Mouse (Mus musculus): ENCODE results near the gene Acads. TPM values are rescaled to one million over a fixed set of nuclear protein-coding genes. Genes with fewer than 3 reads are reported as not detected.

The Acads gene
- polyA plus RNA-seq, 1 experiment from 2014 or later, result 16.0 TPM

DNA sequence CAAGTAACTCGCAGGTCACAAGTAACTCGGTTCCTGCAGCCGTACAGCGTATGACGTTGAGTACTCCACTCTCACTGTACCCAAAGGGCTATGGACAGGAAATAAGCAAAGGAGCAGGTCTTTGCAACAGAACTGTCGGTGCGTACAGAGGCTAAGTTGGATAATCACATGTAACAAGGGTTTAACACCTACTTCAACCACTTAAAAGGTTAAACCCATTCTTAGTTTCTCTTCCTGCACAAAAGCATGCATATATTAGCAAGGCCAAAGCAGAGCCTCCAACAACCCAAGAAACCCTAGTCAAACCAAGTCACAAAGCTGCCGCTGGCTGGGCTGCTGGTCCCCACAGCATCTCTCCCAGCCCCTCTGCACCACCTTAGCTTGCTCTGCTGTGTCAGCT lies 13.3 kb upstream of the Acads start:
- H3K27me3 ChIP-seq (replicated peaks), result no peaks in the 10 kb centered on the region
- H3K27ac ChIP-seq, result no peak overlapping the region
- H3K4me1 ChIP-seq, result peaks cover 21% of the 10 kb centered on the region
- no peaks in the 10 kb centered on the region for H3K9me3 ChIP-seq
- peak overlapping the region; percentile 92 for H3K4me2 ChIP-seq
- no peak overlapping the region for H3K4me3 ChIP-seq
- WGBS, result 87% methylated on average over 8 of the region's 8 CpGs
- H3K36me3 ChIP-seq (replicated peaks), result no peaks in the 10 kb centered on the region; the same call in 1 of the 2 replicates
- no peak overlapping the region for H3K9ac ChIP-seq
- no peak for ATAC-seq (replicated peaks)

DNA sequence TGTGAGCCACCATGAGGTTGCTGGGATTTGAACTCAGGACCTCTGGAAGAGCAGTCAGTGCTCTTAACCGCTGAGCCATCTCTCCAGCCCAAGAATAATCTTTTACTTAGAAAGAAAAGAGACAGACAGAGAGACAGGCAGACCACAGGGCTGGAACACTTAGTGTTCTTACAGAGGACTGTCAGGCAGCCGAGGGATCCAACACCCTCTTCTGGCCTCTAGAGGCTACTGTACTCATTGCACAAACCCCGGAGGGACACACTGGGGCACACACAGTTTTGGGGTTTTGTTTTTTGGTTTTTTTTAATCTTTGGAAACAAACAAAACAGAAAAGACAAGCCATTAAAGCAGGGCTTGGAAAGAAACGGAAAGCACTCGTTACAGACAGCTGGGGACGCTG lies 10.2 kb upstream of the Acads start:
- Histone ChIP-seq H3K36me3 (replicated peaks) (peaks cover 7% of the 10 kb centered on the region), H3K4me2 (no peak overlapping the region), H3K9me3 (no peaks in the 10 kb centered on the region), H3K27ac (no peak overlapping the region), H3K27me3 (replicated peaks) (no peaks in the 10 kb centered on the region), H3K9ac (no peak overlapping the region), H3K4me1 (peaks cover 30% of the 10 kb centered on the region), H3K4me3 (no peak overlapping the region)
- no peak for ATAC-seq (replicated peaks)
- WGBS, result 91% methylated on average over 6 of the region's 6 CpGs

GRCm38 (mm10) chr5:115127421-115128179 lies 8.5 kb upstream of the Acads start:
- 92% methylated on average over 22 of the region's 22 CpGs for WGBS
- Histone ChIP-seq H3K9ac (no peak overlapping the region), H3K36me3 (replicated peaks) (peaks cover 7% of the 10 kb centered on the region), H3K9me3 (no peaks in the 10 kb centered on the region), H3K4me2 (no peak overlapping the region), H3K27me3 (replicated peaks) (no peaks in the 10 kb centered on the region), H3K4me1 (peaks cover 13% of the 10 kb centered on the region), H3K27ac (no peak overlapping the region), H3K4me3 (no peak overlapping the region)
- no peak for ATAC-seq (replicated peaks)

- H3K4me3 ChIP-seq, result no peak overlapping the region
- H3K9ac ChIP-seq, result no peak overlapping the region
- H3K4me2 ChIP-seq, result no peak overlapping the region
- H3K27ac ChIP-seq, result no peak overlapping the region
- no peaks in the 10 kb centered on the region for H3K9me3 ChIP-seq
- peaks cover 7% of the 10 kb centered on the region for H3K36me3 ChIP-seq (replicated peaks)
- no peaks in the 10 kb centered on the region for H3K27me3 ChIP-seq (replicated peaks)
- WGBS, result 85% methylated on average over 24 of the region's 28 CpGs
- ATAC-seq (replicated peaks), result no peak
- H3K4me1 ChIP-seq, result peaks cover 9% of the 10 kb centered on the region; the same call in 1 of the 2 replicates
Observed at GRCm38 (mm10) chr5:115126578-115127312, 7.6 kb upstream of the Acads start.

GRCm38 (mm10) chr5:115125211-115125871 lies 6.2 kb upstream of the Acads start:
- H3K36me3 ChIP-seq (replicated peaks), result peaks cover 7% of the 10 kb centered on the region
- no peak overlapping the region for H3K9ac ChIP-seq
- 15% methylated on average over 24 of the region's 24 CpGs for WGBS
- ATAC-seq (replicated peaks), result peak; percentile 70
- H3K27ac ChIP-seq, result peak overlapping the region; percentile 31; the same call in 1 of the 2 replicates
- peaks cover 9% of the 10 kb centered on the region; the same call in 1 of the 2 replicates for H3K4me1 ChIP-seq
- H3K9me3 ChIP-seq, result no peaks in the 10 kb centered on the region
- no peak overlapping the region for H3K4me2 ChIP-seq
- H3K27me3 ChIP-seq (replicated peaks), result no peaks in the 10 kb centered on the region
- H3K4me3 ChIP-seq, result no peak overlapping the region

DNA sequence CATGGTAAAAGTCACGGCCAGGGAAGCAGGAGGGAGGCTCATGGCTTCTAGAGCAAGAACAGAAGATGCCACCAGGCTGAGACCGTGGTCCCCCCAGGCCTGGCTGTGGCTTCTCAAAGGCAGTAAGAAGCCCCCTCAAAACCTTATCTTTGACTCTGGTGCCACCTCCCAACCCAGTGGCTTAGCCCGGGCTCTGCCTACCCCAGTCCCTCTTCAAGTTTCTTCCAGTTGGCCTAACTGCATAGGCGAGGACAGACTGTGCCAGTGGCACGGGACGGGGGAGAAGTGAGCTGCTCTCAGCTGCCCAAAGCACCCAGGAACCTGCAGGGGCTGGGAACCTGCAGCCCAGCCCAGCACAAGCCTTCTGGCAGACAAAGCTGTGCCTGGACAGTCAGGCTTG lies 5.5 kb upstream of the Acads start:
- WGBS, result 94% methylated on average over 6 of the region's 6 CpGs
- ATAC-seq (replicated peaks), result no peak; the same call in 1 of the 2 replicates

DNA sequence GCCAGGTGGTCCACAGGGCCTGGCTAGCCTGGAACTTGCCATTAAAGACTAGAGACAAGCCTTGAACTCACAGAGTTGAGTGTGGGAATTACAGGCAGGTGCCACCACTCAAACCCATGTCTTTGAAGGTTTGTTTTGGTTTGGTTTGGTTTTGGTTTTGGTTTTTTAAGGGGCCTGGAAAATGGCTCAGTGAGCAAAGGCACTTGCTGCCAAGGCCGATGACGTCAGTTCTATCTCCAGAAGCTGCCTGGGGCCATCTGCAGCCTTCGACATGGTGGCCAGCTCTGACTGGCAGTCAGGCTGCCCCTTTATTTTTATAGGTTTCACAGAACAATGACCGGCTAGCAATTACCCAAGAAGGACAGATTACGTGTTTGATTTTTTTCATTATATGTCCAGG lies 1.8 kb upstream of the Acads start:
- 81% methylated on average over 5 of the region's 5 CpGs for WGBS
- Histone ChIP-seq H3K4me3 (no peak overlapping the region), H3K27ac (no peak overlapping the region), H3K36me3 (replicated peaks) (peaks cover under 1% of the 10 kb centered on the region; the same call in 1 of the 2 replicates), H3K4me2 (no peak overlapping the region), H3K4me1 (peaks cover 18% of the 10 kb centered on the region), H3K9ac (no peak overlapping the region), H3K9me3 (no peaks in the 10 kb centered on the region), H3K27me3 (replicated peaks) (no peaks in the 10 kb centered on the region)
- no peak for ATAC-seq (replicated peaks)

More for the DNA sequence above, 5.5 kb upstream of the Acads start:
- peaks cover 9% of the 10 kb centered on the region; the same call in 1 of the 2 replicates for H3K4me1 ChIP-seq
- no peak overlapping the region for H3K4me3 ChIP-seq
- no peak overlapping the region for H3K4me2 ChIP-seq
- H3K9me3 ChIP-seq, result no peaks in the 10 kb centered on the region
- H3K9ac ChIP-seq, result no peak overlapping the region
- peaks cover 7% of the 10 kb centered on the region for H3K36me3 ChIP-seq (replicated peaks)
- H3K27ac ChIP-seq, result no peak overlapping the region
- no peaks in the 10 kb centered on the region for H3K27me3 ChIP-seq (replicated peaks)

GRCm38 (mm10) chr5:115117467-115117866 lies 1.7 kb downstream of the Acads start:
- ATAC-seq (replicated peaks), result no peak
- Histone ChIP-seq H3K9me3 (no peaks in the 10 kb centered on the region), H3K4me1 (peaks cover 9% of the 10 kb centered on the region; the same call in 1 of the 2 replicates), H3K36me3 (replicated peaks) (no peaks in the 10 kb centered on the region; the same call in 1 of the 2 replicates), H3K9ac (no peak overlapping the region), H3K4me2 (no peak overlapping the region), H3K27ac (no peak overlapping the region), H3K4me3 (no peak overlapping the region), H3K27me3 (replicated peaks) (no peaks in the 10 kb centered on the region)
- WGBS, result 93% methylated on average over 13 of the region's 13 CpGs

GRCm38 (mm10) chr5:115116426-115116825 lies 2.7 kb downstream of the Acads start:
- no peak overlapping the region for H3K4me2 ChIP-seq

GRCm38 (mm10) chr5:115114501-115114900 lies 4.6 kb downstream of the Acads start:
- Histone ChIP-seq H3K36me3 (replicated peaks) (no peaks in the 10 kb centered on the region; the same call in 1 of the 2 replicates), H3K4me3 (no peak overlapping the region), H3K27ac (no peak overlapping the region), H3K9ac (no peak overlapping the region), H3K4me1 (peaks cover 8% of the 10 kb centered on the region; the same call in 1 of the 2 replicates), H3K27me3 (replicated peaks) (no peaks in the 10 kb centered on the region), H3K9me3 (no peaks in the 10 kb centered on the region), H3K4me2 (no peak overlapping the region)
- no peak for ATAC-seq (replicated peaks)
- WGBS, result 94% methylated on average over 8 of the region's 8 CpGs

More at GRCm38 (mm10) chr5:115116426-115116825, 2.7 kb downstream of the Acads start:
- Histone ChIP-seq H3K36me3 (replicated peaks) (no peaks in the 10 kb centered on the region; the same call in 1 of the 2 replicates), H3K27me3 (replicated peaks) (no peaks in the 10 kb centered on the region), H3K4me3 (no peak overlapping the region), H3K9me3 (no peaks in the 10 kb centered on the region), H3K27ac (no peak overlapping the region), H3K9ac (no peak overlapping the region), H3K4me1 (peaks cover 9% of the 10 kb centered on the region; the same call in 1 of the 2 replicates)
- ATAC-seq (replicated peaks), result no peak
- WGBS, result 91% methylated on average over 3 of the region's 3 CpGs

GRCm38 (mm10) chr5:115113244-115113643 lies 5.9 kb downstream of the Acads start:
- H3K9me3 ChIP-seq, result no peaks in the 10 kb centered on the region
- no peaks in the 10 kb centered on the region; the same call in 1 of the 2 replicates for H3K36me3 ChIP-seq (replicated peaks)
- no peak overlapping the region for H3K27ac ChIP-seq
- WGBS, result 95% methylated on average over 12 of the region's 12 CpGs
- H3K9ac ChIP-seq, result no peak overlapping the region
- H3K4me3 ChIP-seq, result no peak overlapping the region
- no peak overlapping the region for H3K4me2 ChIP-seq
- H3K27me3 ChIP-seq (replicated peaks), result no peaks in the 10 kb centered on the region
- H3K4me1 ChIP-seq, result no peaks in the 10 kb centered on the region
- no peak for ATAC-seq (replicated peaks)

- Histone ChIP-seq H3K4me2 (no peak overlapping the region), H3K9ac (no peak overlapping the region), H3K4me3 (no peak overlapping the region), H3K4me1 (no peaks in the 10 kb centered on the region), H3K27ac (no peak overlapping the region), H3K27me3 (replicated peaks) (no peaks in the 10 kb centered on the region), H3K9me3 (no peaks in the 10 kb centered on the region), H3K36me3 (replicated peaks) (no peaks in the 10 kb centered on the region; the same call in 1 of the 2 replicates)
- no peak for ATAC-seq (replicated peaks)
- 87% methylated on average over 8 of the region's 8 CpGs for WGBS
Observed at GRCm38 (mm10) chr5:115111156-115111555, 8.0 kb downstream of the Acads start.
